Mouse (Mus musculus) kidney, postnatal 36 days (tissue): ENCODE measurements around the gene Elac2.

Source experiments
- DNase-seq, 2 experiments: peaks; one replicate each; pipeline ENCODE4 v3.0.0; 2021 to 2022; ENCODE audit warnings: mixed read lengths in 2 of 2

Gene Elac2

DNA sequence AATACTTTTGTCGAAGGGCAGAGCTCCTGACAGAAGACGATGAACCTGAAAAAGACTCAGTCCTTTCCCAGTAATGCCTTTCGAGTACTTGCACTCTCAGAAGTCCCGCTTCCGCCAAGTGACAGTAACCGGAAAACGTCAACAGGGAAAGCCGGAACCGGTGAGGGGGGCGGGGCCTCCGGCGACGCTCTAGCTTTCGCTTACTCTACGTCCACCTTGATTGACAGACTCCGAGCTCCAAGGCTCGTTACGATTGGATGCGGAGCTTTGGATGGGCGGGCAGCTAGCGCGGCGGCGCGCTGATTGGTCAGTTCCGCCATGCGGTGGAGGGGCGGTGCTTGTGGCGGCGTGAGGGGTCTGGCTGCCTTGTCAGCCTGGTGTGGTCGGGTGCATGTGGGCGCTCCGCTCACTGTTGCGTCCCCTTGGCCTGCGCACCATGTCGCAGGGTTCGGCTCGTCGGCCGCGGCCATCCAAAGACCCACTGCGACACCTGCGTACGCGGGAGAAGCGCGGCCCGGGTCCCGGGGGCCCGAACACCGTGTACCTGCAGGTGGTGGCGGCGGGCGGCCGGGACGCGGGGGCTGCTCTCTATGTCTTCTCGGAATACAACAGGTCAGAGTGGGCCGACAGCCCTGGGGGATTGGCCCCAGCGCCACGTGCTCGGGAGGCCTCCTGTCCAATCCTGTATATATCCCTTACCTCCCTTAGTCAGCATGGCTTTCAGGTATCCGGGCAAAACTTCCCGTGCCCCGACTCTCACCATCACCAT is at the start of gene Elac2:
TSS of gene Elac2 (plus strand) at position 319 of the 769 bp plus-strand sequence.
- DNase-seq, result peak; percentile 97 to 98

DNA sequence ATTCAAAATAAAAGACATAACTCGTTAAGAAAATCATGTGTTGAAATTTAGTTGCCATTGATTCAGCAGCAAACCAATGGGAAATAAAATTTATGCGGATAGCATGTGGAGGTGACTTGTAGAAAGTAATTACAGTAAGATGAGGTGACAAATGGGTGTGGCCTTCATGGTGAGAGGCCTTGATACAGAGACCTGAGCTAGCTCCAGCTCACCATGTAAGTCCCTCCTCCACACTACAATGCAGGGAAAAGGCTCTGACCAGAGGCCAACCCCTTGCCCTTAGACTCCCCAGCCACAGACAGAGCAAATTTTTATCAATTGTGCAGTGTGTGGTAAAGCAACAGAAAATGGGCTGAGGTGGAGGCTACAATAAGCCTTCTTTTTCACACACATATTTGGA is 49.7 kb upstream of the Elac2 start:
- DNase-seq, result no peak

DNA sequence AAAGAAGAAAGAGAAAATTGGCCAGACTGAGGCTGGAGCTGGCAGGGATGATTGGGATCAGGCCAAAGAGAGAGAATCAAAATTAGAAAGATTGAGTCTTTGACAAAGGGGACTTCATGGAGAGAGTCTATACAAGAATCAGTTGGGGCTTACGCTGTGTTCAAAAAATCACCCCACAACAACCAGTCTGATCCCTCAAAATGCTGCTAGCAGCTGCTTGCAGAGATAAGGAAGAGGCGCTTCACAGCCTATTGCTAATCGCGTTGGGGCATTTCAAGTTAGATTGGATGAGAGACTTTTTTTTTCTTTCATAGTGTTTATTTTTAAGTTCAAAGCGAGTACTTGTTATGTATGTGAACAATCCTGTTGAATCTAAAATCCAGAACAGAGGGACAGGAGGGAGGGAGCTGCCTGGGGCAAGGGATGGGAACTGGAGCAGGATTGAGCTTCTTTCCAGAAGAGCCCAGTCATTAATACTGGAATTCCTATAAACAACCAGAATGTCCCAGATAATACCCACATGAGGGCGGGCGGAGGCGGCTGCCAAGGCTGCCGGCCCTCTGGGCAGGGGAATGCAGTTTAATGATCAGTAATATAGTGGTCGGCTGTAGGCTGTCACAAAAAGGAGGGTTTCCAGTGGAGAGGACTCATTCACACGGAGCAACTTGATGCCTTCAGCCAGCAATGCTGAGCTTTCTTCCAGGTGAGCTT is 47.6 kb upstream of the Elac2 start:
- DNase-seq, result no peak

DNA sequence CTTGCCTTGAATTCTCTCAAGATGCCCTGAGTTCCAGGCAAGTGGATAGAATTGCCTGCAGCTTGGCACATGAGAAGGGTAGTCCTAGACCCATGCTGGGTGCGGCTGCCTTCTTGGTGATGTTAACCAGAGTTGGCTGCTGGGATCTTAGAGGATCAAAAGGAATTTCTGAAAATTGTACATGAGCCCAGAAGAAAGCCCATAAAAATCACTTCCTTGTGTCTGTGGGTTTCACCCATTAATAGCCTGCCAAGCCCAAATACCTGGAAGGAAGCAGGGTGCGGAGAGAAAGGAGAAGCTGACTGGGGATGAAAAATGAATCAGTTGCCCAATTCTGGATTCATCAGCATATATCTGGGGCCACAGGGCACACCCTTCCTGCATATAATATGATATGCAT is 41.6 kb upstream of the Elac2 start:
- no peak for DNase-seq

DNA sequence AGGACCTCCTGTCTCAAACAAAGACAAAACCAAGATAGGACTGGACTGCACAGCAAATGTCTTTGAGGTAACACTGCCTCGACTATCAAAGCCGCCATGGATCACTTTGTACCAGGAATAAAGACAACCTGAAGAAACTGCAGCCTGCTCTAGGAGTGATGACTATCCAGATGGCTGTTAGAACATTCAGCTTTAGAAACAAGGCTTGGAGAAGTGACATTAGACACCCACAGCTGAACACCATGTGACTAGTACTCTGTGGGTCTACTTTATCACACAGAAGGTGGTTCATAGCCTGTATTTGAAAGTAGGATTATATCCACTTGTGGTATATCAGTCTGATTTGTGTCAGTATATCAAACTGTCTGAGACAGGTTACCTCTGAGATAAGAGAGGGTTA is 37.6 kb upstream of the Elac2 start:
- DNase-seq, result no peak

DNA sequence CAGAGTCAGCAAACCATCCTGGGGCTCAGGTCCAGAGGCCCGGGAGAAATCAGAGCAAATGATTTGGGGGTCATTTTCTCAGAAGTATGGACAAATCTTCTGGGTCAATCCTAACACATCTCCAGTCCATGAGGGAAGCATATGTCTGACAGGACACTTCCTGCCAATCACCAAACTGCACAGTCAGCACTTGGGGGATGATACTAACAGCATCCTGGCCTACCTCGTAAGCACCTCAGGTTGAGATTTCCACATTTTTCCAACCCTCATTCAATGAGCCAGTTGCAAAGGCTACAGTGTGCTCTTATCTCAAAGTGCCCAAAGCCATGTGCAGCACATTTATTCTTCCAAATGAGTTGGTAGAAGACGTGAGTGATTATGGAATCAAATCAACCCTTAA is 29.1 kb upstream of the Elac2 start:
- DNase-seq, result no peak

DNA sequence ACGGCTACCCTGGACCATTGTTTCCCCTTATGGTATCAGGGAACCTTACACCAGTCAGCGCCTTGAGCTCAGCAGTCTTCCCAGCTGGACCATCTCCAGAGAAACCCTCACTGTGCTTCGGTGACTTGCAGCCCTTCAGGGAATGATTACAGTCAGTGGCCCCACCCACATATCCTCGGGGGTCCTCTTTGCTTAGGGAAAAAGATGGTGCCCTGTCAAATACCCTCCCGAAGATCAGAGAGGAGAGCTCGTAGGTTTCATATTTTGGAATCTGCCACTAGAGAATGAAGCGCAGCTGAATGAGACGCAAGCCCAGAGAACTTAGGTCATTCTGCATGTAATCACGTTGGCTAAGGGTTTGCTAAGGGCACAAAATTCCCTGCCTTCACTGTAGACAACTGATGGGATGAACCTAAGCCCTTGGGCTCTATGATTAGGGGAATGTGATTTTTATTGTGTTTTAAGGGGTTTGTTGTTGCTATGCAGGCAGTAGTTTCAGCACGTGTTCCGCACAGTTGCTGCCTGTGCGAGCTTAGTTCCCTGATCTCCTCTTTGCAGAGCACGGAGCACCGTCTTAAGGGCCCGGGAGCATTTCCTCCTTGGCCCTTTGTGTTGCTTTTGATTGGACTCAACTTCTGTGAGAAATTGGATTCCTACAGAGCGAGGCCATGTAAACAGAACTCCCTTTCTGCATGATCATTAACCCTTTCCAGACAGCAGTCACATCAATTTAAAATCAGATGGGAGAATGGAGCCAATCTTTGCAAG is 21.7 kb upstream of the Elac2 start:
- DNase-seq, result no peak

DNA sequence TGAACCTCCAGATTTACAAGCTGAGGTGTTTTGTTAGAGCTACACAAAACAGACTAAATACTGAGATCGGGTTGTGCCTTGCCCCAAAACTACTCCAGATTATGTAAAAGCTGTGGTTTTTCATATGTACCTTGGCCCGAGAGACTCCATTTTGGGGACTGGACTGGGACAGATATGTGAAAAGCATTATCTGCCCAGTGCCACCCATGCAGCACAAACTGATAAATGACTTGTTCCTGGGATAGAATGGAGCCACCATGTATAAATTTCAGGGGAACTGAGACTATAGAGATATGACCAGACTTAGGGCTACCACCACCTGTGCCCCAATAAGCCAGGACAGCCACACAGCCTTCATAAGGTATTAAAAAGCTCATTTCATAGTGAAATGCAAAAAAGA is 16.2 kb upstream of the Elac2 start:
- DNase-seq, result no peak

DNA sequence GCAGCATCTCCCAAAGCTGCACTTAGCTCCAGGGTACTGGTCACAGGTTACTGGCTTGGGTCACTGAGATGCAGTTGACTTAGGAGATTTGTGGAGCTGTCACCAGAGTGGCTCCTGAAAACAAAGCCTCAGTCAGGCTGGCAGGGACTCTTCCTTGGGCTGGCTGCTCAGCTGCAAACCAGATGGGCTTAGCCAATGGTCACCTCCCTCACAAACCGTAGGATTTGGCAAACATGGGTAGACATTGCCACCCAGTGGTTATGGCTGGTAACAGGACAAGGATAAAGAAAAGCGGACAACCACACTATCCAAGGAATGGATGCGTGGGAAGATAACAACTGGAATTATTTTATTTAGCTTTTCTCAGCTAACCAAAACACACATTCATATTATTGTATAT is 10.3 kb upstream of the Elac2 start:
- DNase-seq, result peak; percentile 43 to 74

DNA sequence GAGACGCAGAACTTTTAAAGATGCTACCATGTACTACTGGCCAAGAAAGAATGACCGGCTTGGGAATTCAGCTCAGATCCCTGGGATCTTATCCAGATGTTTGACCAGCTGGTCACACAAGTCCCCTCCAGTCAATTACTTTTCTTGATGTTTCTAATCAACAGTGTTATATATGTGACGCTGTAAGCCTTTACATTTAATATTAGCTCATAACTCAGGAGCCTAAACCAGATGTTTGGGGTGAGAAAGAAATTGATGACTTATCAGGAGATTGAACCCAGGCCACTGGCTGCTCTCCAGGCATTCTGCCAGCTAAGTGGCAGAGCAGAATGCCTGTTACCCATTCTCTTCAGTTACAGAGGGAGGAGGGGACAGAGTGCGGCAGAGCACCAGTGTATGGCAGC is 9.9 kb upstream of the Elac2 start:
- no peak for DNase-seq

DNA sequence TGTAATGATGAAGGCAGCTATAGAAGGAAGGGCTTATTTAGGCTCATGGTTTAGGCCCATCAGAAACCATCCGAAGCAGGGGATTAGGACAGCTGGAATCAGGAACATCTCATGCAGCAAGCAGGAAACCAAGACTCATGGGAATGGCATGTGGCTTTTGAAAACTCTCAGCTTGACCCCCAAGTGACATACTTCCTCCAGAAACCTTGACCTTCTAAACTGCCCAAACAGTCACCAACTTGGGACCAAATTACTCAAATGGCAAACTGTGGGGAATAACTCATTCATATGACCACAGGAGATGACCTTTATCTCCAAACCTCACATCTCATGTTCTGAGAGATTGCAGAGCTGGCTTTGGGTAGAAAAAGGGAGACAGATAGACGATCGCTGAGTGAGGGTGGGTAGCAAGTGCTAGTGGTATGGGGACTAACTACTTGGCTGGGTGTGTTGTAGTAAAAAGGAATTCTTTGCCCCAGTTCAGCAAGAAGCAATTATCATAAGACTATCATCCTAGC is 7.3 kb upstream of the Elac2 start:
- no peak for DNase-seq

DNA sequence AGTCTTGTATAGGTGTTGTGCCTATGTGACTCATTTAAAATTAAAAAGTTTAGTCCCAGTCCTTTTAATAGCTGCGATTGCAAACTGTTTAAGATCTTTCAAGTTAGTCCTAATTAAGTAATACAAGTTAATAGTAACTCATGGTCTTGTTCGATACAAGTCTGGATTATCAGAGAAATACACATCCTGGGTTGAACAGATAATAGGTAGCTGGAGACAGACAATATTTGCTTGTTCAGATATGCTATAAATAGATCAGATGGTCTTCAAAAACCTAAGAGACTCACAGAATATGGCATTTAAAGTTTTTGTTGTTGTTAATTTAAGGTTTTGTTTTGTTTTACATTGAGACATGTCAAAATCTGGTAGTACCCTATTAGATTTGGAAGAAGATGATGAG is 6.4 kb upstream of the Elac2 start:
- no peak for DNase-seq

DNA sequence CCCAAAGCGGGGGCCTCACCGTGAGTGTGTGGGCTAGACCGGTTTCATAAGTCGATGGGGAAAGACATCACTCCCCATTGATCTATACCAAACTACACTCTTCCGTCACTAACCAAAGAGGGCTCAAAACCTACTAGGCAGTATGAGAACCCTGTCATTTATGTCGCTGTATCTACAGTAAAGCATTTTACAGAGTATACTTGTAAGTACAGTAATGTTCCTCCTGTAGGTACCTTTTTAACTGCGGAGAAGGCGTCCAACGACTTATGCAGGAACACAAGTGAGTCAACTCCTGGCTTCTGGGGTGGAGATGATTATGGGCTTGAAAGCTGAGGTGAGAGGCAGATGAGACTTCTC is 629 bp downstream of the Elac2 start:
- no peak for DNase-seq

DNA sequence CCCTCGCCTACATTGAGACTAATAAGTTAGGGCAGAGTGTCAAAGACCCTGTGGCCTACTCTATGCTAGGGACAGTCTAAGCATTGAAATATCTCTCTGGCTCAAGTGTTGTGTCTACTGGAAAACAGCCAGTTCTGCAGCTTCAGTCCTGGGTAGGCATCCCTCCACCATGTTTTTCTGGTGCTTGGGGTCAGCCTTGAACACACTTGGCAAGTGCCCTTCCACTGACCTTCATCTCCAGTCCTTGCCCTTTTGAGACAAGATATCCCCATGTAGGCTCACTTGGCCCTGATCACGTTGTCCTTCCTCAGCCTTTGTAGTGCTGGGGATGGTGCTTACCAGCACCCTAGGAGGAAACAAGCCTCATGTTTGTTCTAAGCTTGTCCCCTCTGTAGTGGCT is 9.7 kb downstream of the Elac2 start:
- no peak for DNase-seq

DNA sequence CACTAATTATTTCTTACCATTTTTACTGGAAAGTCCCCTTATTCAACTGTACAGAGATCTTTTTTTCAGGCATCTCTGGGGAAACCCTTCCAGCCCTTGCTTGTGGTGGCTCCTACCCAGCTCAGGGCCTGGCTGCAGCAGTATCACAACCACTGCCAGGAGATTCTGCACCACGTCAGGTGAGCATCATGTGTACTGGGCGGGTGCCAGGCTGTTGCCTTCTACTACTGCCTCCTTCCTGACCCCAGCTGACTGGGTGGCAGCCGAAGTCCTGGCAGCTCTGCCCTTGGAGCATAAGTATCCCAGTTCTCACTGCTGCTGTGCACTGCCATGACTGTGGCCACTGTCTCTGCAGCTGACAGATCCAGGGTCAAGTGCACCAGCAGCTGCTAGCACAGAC is 19.6 kb downstream of the Elac2 start:
- peak; percentile 82 to 86 for DNase-seq

DNA sequence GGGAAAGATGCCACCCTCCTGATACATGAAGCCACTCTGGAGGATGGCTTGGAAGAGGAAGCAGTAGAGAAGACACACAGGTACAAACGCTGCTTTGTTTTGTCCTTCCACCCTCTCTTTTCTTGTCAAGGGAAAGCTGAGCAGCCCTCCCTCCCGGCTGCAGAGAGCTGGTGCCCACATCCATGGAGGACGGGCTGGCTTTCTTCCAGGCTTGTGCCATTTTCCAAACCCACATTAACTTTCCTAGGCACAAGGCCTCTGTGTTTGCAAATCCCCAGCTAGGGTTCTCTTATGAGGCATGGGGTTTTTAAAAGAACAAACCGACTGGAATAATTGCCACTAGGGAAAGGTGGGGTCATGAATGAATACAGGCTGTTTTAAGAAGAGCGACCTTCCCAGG is 20.8 kb downstream of the Elac2 start:
- no peak for DNase-seq

DNA sequence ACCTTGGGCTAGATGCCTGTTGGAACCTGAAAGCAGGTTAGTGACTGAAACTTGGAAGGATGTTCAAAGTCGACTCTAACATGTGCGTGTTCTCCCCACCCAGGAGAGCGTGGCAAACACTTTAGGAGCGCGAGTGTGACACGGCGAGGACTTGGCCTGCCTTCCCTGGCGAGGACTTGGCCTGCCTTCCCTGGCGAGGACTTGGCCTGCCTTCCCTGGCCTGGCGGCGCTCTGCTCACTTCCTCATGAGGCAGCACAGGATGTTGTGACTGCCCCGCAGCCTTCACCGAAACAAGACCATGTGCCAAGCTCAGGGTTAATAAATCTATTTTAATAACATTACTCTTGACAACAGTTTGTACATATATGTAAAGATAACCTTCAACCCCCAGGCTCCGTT is 22.9 kb downstream of the Elac2 start:
- DNase-seq, result peak in 1 of 2 experiments; percentile 16

DNA sequence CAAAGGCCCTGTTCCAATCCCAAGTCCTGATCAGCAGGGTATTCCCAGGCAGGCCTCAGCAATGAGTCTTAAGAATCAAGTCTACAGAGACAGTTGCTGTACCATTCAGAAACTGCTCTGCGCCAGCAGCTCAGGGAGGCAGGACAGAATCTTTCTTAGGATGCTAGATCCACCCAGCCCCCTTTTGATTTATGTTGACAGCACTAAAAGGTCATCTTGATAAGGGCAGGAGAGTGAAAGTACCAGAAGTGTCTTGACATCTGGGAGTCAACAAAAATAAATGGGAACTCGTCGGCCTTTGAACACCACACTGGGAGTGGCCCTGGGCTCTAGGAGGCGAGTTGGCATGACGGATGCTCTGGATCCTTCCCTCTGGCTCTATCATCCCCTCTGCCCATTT is 24.8 kb downstream of the Elac2 start:
- no peak for DNase-seq

DNA sequence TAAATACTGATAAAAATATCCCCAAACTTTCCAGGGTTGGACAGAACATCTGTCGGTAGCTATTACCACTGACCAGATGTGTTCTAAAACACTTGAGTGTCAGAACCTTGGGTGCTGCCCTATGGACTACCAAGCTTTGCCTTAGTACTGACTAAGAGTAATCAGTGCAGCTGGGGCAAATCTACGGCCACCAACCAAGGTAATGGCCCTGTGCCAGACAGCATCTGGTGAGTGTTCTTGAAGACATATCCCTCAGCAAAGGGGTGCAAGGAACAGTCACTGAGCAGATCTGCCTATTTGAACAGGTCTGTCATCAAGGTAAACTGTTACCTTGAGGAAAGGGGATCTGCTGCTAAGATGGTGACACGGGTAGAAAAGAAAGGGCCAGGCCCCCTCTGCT is 26.0 kb downstream of the Elac2 start:
- DNase-seq, result no peak

DNA sequence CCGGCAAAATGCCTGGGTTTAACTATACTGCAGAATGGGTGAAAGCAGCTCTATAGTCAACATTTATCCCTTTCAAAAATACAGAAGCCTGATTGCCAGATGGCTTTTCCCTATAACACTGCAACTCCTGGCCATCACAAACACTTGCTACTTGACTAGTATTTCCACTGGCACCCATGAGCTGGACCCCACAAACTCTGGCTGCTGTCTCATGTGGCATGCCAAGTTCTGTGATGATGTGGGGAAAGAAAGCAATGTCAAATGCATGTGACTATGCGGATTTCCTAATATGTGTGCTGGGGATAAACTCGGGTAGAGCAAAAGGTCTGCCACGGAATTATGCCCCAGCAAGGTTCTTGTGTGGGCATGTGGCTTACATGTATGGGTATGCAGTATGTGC is 27.2 kb downstream of the Elac2 start:
- DNase-seq, result no peak

DNA sequence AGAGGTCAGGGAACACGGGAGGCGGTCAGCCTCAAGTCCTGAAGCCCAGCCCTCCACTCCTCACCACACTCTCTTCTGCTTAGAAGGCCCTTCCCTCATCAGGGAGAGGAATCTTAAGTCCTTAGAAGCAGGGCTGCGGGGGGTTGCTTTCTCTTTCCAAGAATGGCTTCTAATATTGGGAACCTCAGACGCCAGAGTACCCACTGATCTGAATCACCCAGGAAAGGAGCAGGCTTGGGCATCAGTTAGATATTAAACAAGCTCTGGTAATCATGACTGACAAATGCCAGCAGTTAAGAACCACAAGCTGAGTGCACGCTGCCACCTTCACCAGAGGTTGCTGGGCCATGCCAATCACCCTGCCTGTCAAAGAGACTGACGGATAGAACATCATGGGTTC is 35.1 kb downstream of the Elac2 start:
- peak; percentile 23 to 38 for DNase-seq

DNA sequence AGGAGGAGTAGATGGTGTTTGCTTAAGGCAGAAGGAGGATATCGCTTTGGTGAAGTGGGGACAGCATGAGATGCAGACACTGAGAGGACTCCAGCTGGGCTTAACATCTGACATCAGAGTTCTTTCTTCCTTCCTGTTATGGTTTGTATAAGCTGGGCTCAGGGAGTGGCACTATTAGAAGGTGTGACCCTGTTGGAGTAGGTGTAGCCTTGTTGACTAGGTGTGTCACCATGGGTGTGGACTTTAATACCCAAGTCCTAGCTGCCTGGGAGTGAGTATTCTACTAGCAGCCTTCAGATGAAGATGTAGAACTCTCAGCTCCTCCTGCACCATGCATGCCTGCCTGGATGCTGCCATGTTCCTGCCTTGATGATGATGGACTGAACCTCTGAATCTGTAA is 37.9 kb downstream of the Elac2 start:
- no peak for DNase-seq

DNA sequence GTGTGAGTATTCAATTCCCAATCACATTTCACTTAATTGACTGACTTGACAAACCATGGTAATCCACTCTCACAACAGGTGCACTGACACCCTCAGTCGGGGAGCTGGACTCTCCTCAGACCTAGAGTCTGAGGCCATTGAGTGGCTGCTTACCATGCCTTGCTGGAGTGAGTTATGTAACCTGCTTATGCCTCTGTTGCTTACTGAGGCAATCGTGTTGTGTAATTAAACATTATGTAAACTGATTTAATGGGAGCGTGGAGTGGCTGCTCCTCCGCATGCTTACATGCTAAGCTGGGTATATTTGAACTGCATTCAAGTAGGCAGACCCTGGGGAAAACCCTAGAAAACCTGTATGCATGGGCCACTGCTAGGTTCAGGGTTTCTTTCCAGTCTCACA is 41.9 kb downstream of the Elac2 start:
- peak in 1 of 2 experiments; percentile 21 for DNase-seq

DNA sequence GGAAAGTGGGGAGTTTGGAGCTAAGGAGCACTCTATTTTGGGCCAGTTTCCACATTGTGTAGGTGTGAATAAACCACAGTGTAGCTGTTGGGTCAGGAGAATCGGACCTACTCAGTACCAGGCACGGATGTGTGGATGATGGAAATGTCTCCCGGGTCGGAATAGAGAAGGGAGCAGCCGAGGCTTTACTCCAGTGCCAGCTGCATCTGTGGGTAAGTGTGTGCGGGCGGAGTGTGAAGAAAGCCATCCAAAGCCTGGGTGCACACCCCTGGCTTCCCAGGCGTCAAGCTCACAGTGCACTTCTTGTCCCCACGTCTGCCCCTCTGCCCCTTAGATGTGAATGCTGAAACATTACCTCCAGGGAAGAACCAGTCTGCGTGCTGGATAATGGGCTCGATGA is 43.9 kb downstream of the Elac2 start:
- no peak for DNase-seq
